ENCODE assay signal across 8 mouse cellular contexts in the genomic region with DNA sequence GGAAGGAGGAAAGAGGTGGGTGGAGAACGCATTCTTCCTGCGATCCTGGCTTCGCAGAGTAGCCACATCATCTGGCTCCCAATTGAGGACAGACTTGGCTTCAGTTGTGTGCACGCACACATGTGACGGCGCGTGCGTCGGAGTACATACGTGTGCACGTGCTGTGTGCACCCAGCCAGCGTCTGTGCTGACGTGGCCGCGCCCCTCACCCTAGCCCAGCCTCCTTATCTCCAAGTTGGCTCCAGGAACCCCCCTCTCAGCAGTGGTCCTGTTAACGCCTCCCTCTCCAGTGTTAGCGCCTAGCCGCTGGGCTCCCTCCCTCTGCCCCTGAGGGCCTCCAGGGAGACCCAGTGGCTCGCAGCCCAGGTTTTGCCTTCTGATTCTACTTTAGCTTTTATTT.
DNase-seq lines count a peak whose midpoint lies in the region; ATAC-seq and TF ChIP-seq lines count a peak whose summit lies in the region.

No protein-coding gene starts in this region.

- H3K9me3 ChIP-seq in heart, embryonic 12.5 days (replicated peaks), result no peaks in the 10 kb centered on the region
- H3K9me3 ChIP-seq in kidney, embryonic 15.5 days (replicated peaks), result no peaks in the 10 kb centered on the region

- under 1% methylated on average over 19 of the region's 19 CpGs for WGBS in heart, embryonic 12.5 days
- 1% methylated on average over 19 of the region's 19 CpGs for WGBS in kidney, embryonic 15.5 days

- ATAC-seq in heart, embryonic 12.5 days (ENCODE audit: insufficient number of reproducible peaks, low FRiP score), result peak; percentile 66
- peak; percentile 49 for ATAC-seq in kidney, embryonic 15.5 days (replicated peaks; ENCODE audit: low FRiP score)

- H3K4me3 ChIP-seq in embryonic fibroblast, embryonic 13.5 days (ENCODE audit: insufficient read depth, low read length), result no peak overlapping the region
- H3K4me3 ChIP-seq in heart, embryonic 12.5 days, result peak overlapping the region; percentile 21
- peak overlapping the region; percentile 32 for H3K4me3 ChIP-seq in kidney, embryonic 15.5 days (replicated peaks)

- peak overlapping the region; percentile 47 for H3K9ac ChIP-seq in heart, embryonic 12.5 days
- no peak overlapping the region for H3K9ac ChIP-seq in kidney, embryonic 15.5 days

- H3K27ac ChIP-seq in embryonic fibroblast, embryonic 13.5 days (ENCODE audit: insufficient read depth, low read length), result peak overlapping the region; percentile 99
- peak overlapping the region; percentile 76 for H3K27ac ChIP-seq in heart, embryonic 12.5 days (ENCODE audit: poor library complexity, severe bottlenecking)
- H3K27ac ChIP-seq in kidney, embryonic 15.5 days, result peak overlapping the region; percentile 91

- TF ChIP-seq CTCF in brain, embryonic 14.5 days (IDR thresholded peaks at IDR 0.05; ENCODE audit: borderline replicate concordance, extremely low read depth, insufficient read depth, insufficient read length), result no peak
- no peak for TF ChIP-seq CTCF in embryonic fibroblast, embryonic 13.5 days (IDR thresholded peaks at IDR 0.05; ENCODE audit: borderline replicate concordance, insufficient read depth, low read length)

- no peaks in the 10 kb centered on the region for H3K36me3 ChIP-seq in heart, embryonic 12.5 days
- H3K36me3 ChIP-seq in kidney, embryonic 15.5 days, result no peaks in the 10 kb centered on the region

- peaks cover 7% of the 10 kb centered on the region; the same call in 1 of the 2 replicates for H3K27me3 ChIP-seq in heart, embryonic 12.5 days (replicated peaks)
- H3K27me3 ChIP-seq in kidney, embryonic 15.5 days, result 0 out of 2 replicates have a peak, but pooled peaks cover 3% of the 10 kb centered on the region

- no peak for TF ChIP-seq POLR2A in brain, embryonic 14.5 days (IDR thresholded peaks at IDR 0.05; ENCODE audit: borderline replicate concordance, extremely low read depth, insufficient read depth, insufficient read length, poor library complexity, severe bottlenecking)
- TF ChIP-seq POLR2A in embryonic fibroblast, embryonic 13.5 days (IDR thresholded peaks at IDR 0.05; ENCODE audit: low read depth, low read length), result peak; percentile 69

- DNase-seq in brain, embryonic 14.5 days (ENCODE audit: low read depth), result peak; percentile 73
- DNase-seq in lung, adult 18-20 months, result peak; percentile 40 to 59
- peak; percentile 53 for DNase-seq in ovary, adult 18-20 months (ENCODE audit: low spot score)
- DNase-seq in yolk sac, embryonic 10.5 days (ENCODE audit: low spot score), result peak; percentile 59
- no peak for DNase-seq in spleen, postnatal 10 days (ENCODE audit: low spot score in 2 of 2)

- peak overlapping the region; percentile 66 for H3K4me2 ChIP-seq in heart, embryonic 12.5 days
- H3K4me2 ChIP-seq in kidney, embryonic 15.5 days, result peak overlapping the region; percentile 58

- peaks cover 10% of the 10 kb centered on the region for H3K4me1 ChIP-seq in embryonic fibroblast, embryonic 13.5 days (ENCODE audit: control insufficient read depth, insufficient read depth, low read length)
- peaks cover 21% of the 10 kb centered on the region for H3K4me1 ChIP-seq in heart, embryonic 12.5 days (replicated peaks)
- peaks cover 58% of the 10 kb centered on the region for H3K4me1 ChIP-seq in kidney, embryonic 15.5 days

Comparison
In these comparisons a context has a peak if more than half of its experiments do, and no peak if none do; other contexts are left out.
1. DNase-seq: peak in brain, embryonic 14.5 days (single experiment), lung, adult 18-20 months (2 of 2), ovary, adult 18-20 months (single experiment) and yolk sac, embryonic 10.5 days (single experiment); none in spleen, postnatal 10 days (0 of 2).
2. Peak in every context shown above with its lines, with median percentiles within 50 percentile points of each other: H3K27ac ChIP-seq.